Mouse (Mus musculus) thymus, postnatal 4 days (tissue): ENCODE measurements around the gene Mrto4.
"Not testable (repeated sequence)": the region's sequence is repeated elsewhere in the genome, so short reads cannot be mapped to it uniquely, and the experiment has no call there.

ENCODE experiments used
- DNase-seq: peaks from one replicate; pipeline ENCODE4 v3.0.0; 2021

Mrto4 gene

GRCm38 (mm10) chr4:139351931-139352711 lies at the start of gene Mrto4, which contains the start of the genes Emc1 and Ubr4:
Gene Mrto4, minus strand, starts transcription at chr4:139352576.
Gene Emc1, plus strand, starts transcription at chr4:139352587.
Gene Ubr4, plus strand, starts transcription at chr4:139352609.
- peak; percentile 87 for DNase-seq

GRCm38 (mm10) chr4:139400487-139400886 lies 48.1 kb upstream of the Mrto4 start:
- DNase-seq: no peak

- DNase-seq: no peak
Observed at GRCm38 (mm10) chr4:139395431-139395830, 43.1 kb upstream of the Mrto4 start.

GRCm38 (mm10) chr4:139389557-139389956 lies 37.2 kb upstream of the Mrto4 start:
- DNase-seq: no peak

- DNase-seq: no peak
Observed at GRCm38 (mm10) chr4:139386869-139387319, 34.5 kb upstream of the Mrto4 start.

GRCm38 (mm10) chr4:139385841-139386240 lies 33.5 kb upstream of the Mrto4 start:
- not testable (repeated sequence) for DNase-seq

GRCm38 (mm10) chr4:139382231-139382630 lies 29.9 kb upstream of the Mrto4 start:
- DNase-seq: no peak

GRCm38 (mm10) chr4:139381452-139381845 lies 29.1 kb upstream of the Mrto4 start:
- DNase-seq: no peak

- peak; percentile 56 for DNase-seq
Observed at GRCm38 (mm10) chr4:139380775-139381451, 28.5 kb upstream of the Mrto4 start.

GRCm38 (mm10) chr4:139380207-139380748 lies 27.9 kb upstream of the Mrto4 start:
- peak; percentile 100 for DNase-seq

GRCm38 (mm10) chr4:139379719-139380118 lies 27.3 kb upstream of the Mrto4 start:
- no peak for DNase-seq

GRCm38 (mm10) chr4:139373531-139373930 lies 21.2 kb upstream of the Mrto4 start:
- DNase-seq: no peak

GRCm38 (mm10) chr4:139373130-139373529 lies 20.8 kb upstream of the Mrto4 start:
- no peak for DNase-seq

GRCm38 (mm10) chr4:139368038-139368437 lies 15.7 kb upstream of the Mrto4 start:
- DNase-seq: no peak

- DNase-seq: no peak
Observed at GRCm38 (mm10) chr4:139367336-139367735, 15.0 kb upstream of the Mrto4 start.

GRCm38 (mm10) chr4:139360761-139361548 lies 8.6 kb upstream of the Mrto4 start:
- no peak for DNase-seq

GRCm38 (mm10) chr4:139357211-139357610 lies 4.8 kb upstream of the Mrto4 start:
- DNase-seq: no peak

GRCm38 (mm10) chr4:139352832-139353231 lies 456 bp upstream of the Mrto4 start:
- no peak for DNase-seq

- no peak for DNase-seq
Observed at GRCm38 (mm10) chr4:139345416-139346019, 6.9 kb downstream of the Mrto4 start.

- no peak for DNase-seq
Observed at GRCm38 (mm10) chr4:139343718-139344117, 8.7 kb downstream of the Mrto4 start.

GRCm38 (mm10) chr4:139341556-139342233 lies 10.7 kb downstream of the Mrto4 start:
- DNase-seq: no peak

- no peak for DNase-seq
Observed at GRCm38 (mm10) chr4:139340835-139341234, 11.5 kb downstream of the Mrto4 start.
